ENCODE assay signal across 7 mouse cellular contexts in the genomic region with DNA sequence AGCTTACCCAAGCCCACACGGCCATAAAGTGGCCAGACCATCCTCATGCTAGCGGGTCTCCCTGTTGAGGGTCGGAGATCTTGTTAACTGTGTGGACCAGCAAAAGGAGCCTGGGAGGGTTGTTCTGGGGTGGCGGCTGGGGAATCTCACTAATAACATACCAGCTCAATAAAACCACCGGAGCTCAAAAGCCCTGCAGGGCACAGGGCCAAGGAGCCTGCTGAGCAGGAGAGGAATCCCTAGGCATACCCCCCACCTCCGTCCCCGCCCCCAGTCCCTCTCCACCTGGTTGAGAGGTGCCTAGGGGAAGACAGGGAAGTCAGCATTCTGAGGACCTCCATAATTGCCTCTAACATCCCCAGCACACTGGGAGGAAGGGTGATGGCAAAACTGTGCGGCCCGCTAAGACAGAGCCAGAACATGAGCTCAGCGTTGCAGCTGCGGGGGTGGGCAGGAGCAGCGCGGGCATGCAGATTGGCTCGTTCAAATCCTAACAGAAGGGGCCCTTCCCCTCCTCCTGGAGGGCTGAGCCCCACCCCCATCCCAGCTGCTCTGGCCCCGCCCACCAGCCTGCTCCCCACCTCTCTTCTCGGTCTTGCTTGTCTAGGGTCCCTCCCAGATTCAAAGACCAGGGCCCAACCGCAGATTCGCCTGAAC. TPM values are rescaled to one million over a fixed set of nuclear protein-coding genes. Genes with fewer than 3 reads are reported as not detected.
DNase-seq lines count a peak whose midpoint lies in the region; ATAC-seq lines count a peak whose summit lies in the region.

No protein-coding gene starts in this region.

- DNase-seq in R1 (ENCODE audit: low read depth, low spot score) = peak; percentile 94
- DNase-seq in cerebellum, postnatal 10 days = peak; percentile 94 to 96
- DNase-seq in frontal cortex, postnatal 10 days (ENCODE audit: low spot score in 2 of 2) = peak; percentile 79 to 80
- DNase-seq in limb, embryonic 11.5 days (ENCODE audit: low spot score) = peak; percentile 85
- DNase-seq in neural tube, embryonic 10.5 days (ENCODE audit: extremely low spot score, low spot score) = peak; percentile 77
- DNase-seq in thymus, postnatal 14 days = peak; percentile 84

- H3K9ac ChIP-seq in intestine, embryonic 15.5 days = peak overlapping the region; percentile 30; the same call in 1 of the 2 replicates
- peak overlapping the region; percentile 41; the same call in 1 of the 2 replicates for H3K9ac ChIP-seq in limb, embryonic 11.5 days (ENCODE audit: low read length)

- peaks cover 5% of the 10 kb centered on the region; the same call in 1 of the 2 replicates for H3K36me3 ChIP-seq in intestine, embryonic 15.5 days
- peaks cover 15% of the 10 kb centered on the region; the same call in 1 of the 2 replicates for H3K36me3 ChIP-seq in limb, embryonic 11.5 days (ENCODE audit: control insufficient read depth, insufficient read depth, low read length)

- H3K27ac ChIP-seq in intestine, embryonic 15.5 days = peak overlapping the region; percentile 78
- H3K27ac ChIP-seq in limb, embryonic 11.5 days (replicated peaks; ENCODE audit: low read depth, low read length) = peak overlapping the region; percentile 64

- ATAC-seq in intestine, embryonic 15.5 days = peak; percentile 92
- peak; percentile 83 for ATAC-seq in limb, embryonic 11.5 days (ENCODE audit: insufficient number of reproducible peaks, low FRiP score, low TSS enrichment, low read depth)

- WGBS in intestine, embryonic 15.5 days = 13% methylated on average over 18 of the region's 18 CpGs
- 7% methylated on average over 18 of the region's 18 CpGs for WGBS in limb, embryonic 11.5 days

- peaks cover 16% of the 10 kb centered on the region for H3K4me1 ChIP-seq in intestine, embryonic 15.5 days (replicated peaks)
- H3K4me1 ChIP-seq in limb, embryonic 11.5 days (ENCODE audit: control insufficient read depth, insufficient read depth, low read length) = peaks cover 15% of the 10 kb centered on the region

- H3K4me2 ChIP-seq in intestine, embryonic 15.5 days (replicated peaks) = peak overlapping the region; percentile 54
- H3K4me2 ChIP-seq in limb, embryonic 11.5 days (ENCODE audit: low read depth, severe bottlenecking) = peak overlapping the region; percentile 29; the same call in 1 of the 2 replicates

- peak overlapping the region; percentile 22; the same call in 1 of the 2 replicates for H3K4me3 ChIP-seq in intestine, embryonic 15.5 days (replicated peaks)
- no peak overlapping the region for H3K4me3 ChIP-seq in limb, embryonic 11.5 days (ENCODE audit: low read depth, low read length)

- H3K9me3 ChIP-seq in intestine, embryonic 15.5 days = no peaks in the 10 kb centered on the region
- H3K9me3 ChIP-seq in limb, embryonic 11.5 days (ENCODE audit: control insufficient read depth, low read length) = no peaks in the 10 kb centered on the region

- no peaks in the 10 kb centered on the region for H3K27me3 ChIP-seq in intestine, embryonic 15.5 days (replicated peaks)
- H3K27me3 ChIP-seq in limb, embryonic 11.5 days (ENCODE audit: control insufficient read depth, insufficient read depth, low read length) = no peaks in the 10 kb centered on the region

RNA-seq across cellular contexts. Expression of gene Soga1, which starts 20.6 kb away (rescaled TPM):
- 2.0 and 2.3 TPM in 2 replicates for polyA plus RNA-seq in intestine, embryonic 15.5 days (2015; fragmentation: Nextera tagmentation; extraction: Ambion mirVana)
- polyA plus RNA-seq in limb, embryonic 11.5 days (2014; fragmentation: Nextera tagmentation; extraction: Ambion mirVana) = 5.7 and 7.0 TPM in 2 replicates

RNA-seq across cellular contexts. Expression of gene Tldc2, which starts 28.4 kb away (rescaled TPM):
- polyA plus RNA-seq in intestine, embryonic 15.5 days (2015; fragmentation: Nextera tagmentation; extraction: Ambion mirVana) = not detected in 2 replicates
- not detected in 2 replicates for polyA plus RNA-seq in limb, embryonic 11.5 days (2014; fragmentation: Nextera tagmentation; extraction: Ambion mirVana)

RNA-seq across cellular contexts. Expression of gene Dsn1, which starts 51.5 kb away (rescaled TPM):
- 28.3 and 29.4 TPM in 2 replicates for polyA plus RNA-seq in intestine, embryonic 15.5 days (2015; fragmentation: Nextera tagmentation; extraction: Ambion mirVana)
- 55.5 and 57.0 TPM in 2 replicates for polyA plus RNA-seq in limb, embryonic 11.5 days (2014; fragmentation: Nextera tagmentation; extraction: Ambion mirVana)
